Mouse (Mus musculus) layer of hippocampus, postnatal 10 days (tissue): ENCODE measurements at regions not wholly inside any gene's neighbourhood (a gene's known extent, or its start where the extent isn't known, plus 50 kb on each side); places are given as distances from the start of the nearest gene placed in this dataset.

Experiments
- DNase-seq, 2 experiments: peaks; one replicate each; pipeline ENCODE4 v3.0.0; 2021; ENCODE audit warnings: low spot score in 2 of 2

- DNase-seq: no peak
These were observed 55.5 kb upstream of the Prickle1 start for GRCm38 (mm10) chr15:93650981-93651757.

- no peak for DNase-seq
These were observed 54.4 kb upstream of the Prickle1 start for GRCm38 (mm10) chr15:93650009-93650522.

GRCm38 (mm10) chr15:93648646-93649045 is 53.0 kb upstream of the Prickle1 start:
- no peak for DNase-seq

GRCm38 (mm10) chr15:93646820-93647219 is 51.1 kb upstream of the Prickle1 start:
- no peak for DNase-seq

- no peak for DNase-seq
These were observed 50.3 kb upstream of the Prickle1 start for GRCm38 (mm10) chr15:93645950-93646349.
